In the genomic region with DNA sequence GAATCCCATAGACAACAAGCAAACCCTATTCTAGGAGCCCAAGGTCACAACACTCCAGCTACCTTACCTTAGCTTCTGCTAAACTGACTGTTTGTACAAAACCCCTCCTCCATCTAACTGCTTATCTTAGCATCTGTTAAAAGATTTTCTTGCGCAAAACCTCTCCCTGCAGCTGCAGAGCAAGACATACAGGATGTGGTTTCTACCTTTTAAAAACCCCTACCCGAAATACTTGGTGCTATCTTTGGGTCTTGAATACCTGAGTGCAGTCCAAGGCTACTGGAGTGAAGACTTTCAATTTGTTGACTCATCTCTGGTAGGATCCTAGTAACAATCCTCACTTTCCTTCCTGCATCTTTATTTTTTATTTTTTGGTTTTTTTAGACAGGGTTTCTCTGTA, we compare ENCODE assay signal across 17 mouse cellular contexts. TPM values are rescaled to one million over a fixed set of nuclear protein-coding genes. Genes with fewer than 3 reads are reported as not detected.
DNase-seq lines count a peak whose midpoint lies in the region; ATAC-seq lines count a peak whose summit lies in the region.
"Had no signal": no experiment of that assay in that cellular context is flagged by ENCODE, and none has a peak within 500 bp of the region (broad histone marks: within the 10 kb centered on the region; RNA-seq: fewer than 3 reads in every experiment).

No protein-coding gene starts in this region.

- no peaks in the 10 kb centered on the region for H3K27me3 ChIP-seq in midbrain, embryonic 16.5 days (ENCODE audit: control insufficient read depth, insufficient read depth, low read depth, low read length)
- H3K27me3 ChIP-seq in forebrain, embryonic 14.5 days (replicated peaks; ENCODE audit: control insufficient read depth, insufficient read depth, low read length): no peaks in the 10 kb centered on the region
- no peaks in the 10 kb centered on the region for H3K27me3 ChIP-seq in limb, embryonic 10.5 days (ENCODE audit: low read depth, poor library complexity, severe bottlenecking)
- H3K27me3 ChIP-seq: forebrain, embryonic 15.5 days had no signal

- no peaks in the 10 kb centered on the region for H3K9me3 ChIP-seq in midbrain, embryonic 16.5 days (replicated peaks; ENCODE audit: control insufficient read depth, low read length, poor library complexity, severe bottlenecking)
- no peaks in the 10 kb centered on the region for H3K9me3 ChIP-seq in forebrain, embryonic 14.5 days (replicated peaks; ENCODE audit: control insufficient read depth, low read length)
- H3K9me3 ChIP-seq in limb, embryonic 10.5 days (replicated peaks): no peaks in the 10 kb centered on the region
- H3K9me3 ChIP-seq: forebrain, embryonic 15.5 days; G1E had no signal

- peaks cover 4% of the 10 kb centered on the region; the same call in 1 of the 2 replicates for H3K36me3 ChIP-seq in midbrain, embryonic 16.5 days (ENCODE audit: control insufficient read depth, insufficient read depth, low read length)
- peaks cover 35% of the 10 kb centered on the region; the same call in 1 of the 2 replicates for H3K36me3 ChIP-seq in forebrain, embryonic 14.5 days (ENCODE audit: control insufficient read depth, insufficient read depth, low read length)
- H3K36me3 ChIP-seq in limb, embryonic 10.5 days: peaks cover 83% of the 10 kb centered on the region
- H3K36me3 ChIP-seq: G1E had no signal

- H3K4me2 ChIP-seq in midbrain, embryonic 16.5 days (ENCODE audit: low read length): no peak overlapping the region
- no peak overlapping the region for H3K4me2 ChIP-seq in forebrain, embryonic 14.5 days (ENCODE audit: low read length)
- H3K4me2 ChIP-seq: forebrain, embryonic 15.5 days; heart, embryonic 11.5 days; lung, embryonic 14.5 days had no signal

- ATAC-seq in common myeloid progenitor, adult 5-6 weeks (replicated peaks; ENCODE audit: low read depth, poor library complexity, severe bottlenecking): peak; percentile 62
- peak; percentile 69 for ATAC-seq in neutrophil, adult 5-6 weeks (ENCODE audit: extremely low read depth, insufficient number of reproducible peaks, low FRiP score, poor library complexity, severe bottlenecking)
- ATAC-seq in midbrain, embryonic 16.5 days: no peak
- ATAC-seq in forebrain, embryonic 14.5 days: no peak
- ATAC-seq: forebrain, embryonic 15.5 days; intestine, postnatal 0 days had no signal

- 94% methylated on average over 2 of the region's 2 CpGs for WGBS in midbrain, embryonic 16.5 days
- 91% methylated on average over 2 of the region's 2 CpGs for WGBS in forebrain, embryonic 14.5 days
- 93% methylated on average over 2 of the region's 2 CpGs for WGBS in limb, embryonic 10.5 days

- peaks cover 17% of the 10 kb centered on the region for H3K4me1 ChIP-seq in midbrain, embryonic 16.5 days (ENCODE audit: control insufficient read depth, insufficient read depth, low read length)
- peaks cover 4% of the 10 kb centered on the region for H3K4me1 ChIP-seq in forebrain, embryonic 14.5 days (ENCODE audit: control insufficient read depth, insufficient read depth, low read length)
- H3K4me1 ChIP-seq in limb, embryonic 10.5 days: peaks cover 18% of the 10 kb centered on the region

- H3K4me3 ChIP-seq in midbrain, embryonic 16.5 days (ENCODE audit: low read depth, low read length): no peak overlapping the region
- H3K4me3 ChIP-seq in forebrain, embryonic 14.5 days (ENCODE audit: low read depth, low read length): no peak overlapping the region
- no peak overlapping the region for H3K4me3 ChIP-seq in limb, embryonic 10.5 days
- H3K4me3 ChIP-seq: forebrain, embryonic 15.5 days had no signal

- intact Hi-C loops in left cerebral cortex, postnatal 14 days (cut with DNase I): no loop called here

- peak; percentile 84 for DNase-seq in A20 (ENCODE audit: low read depth, low spot score)
- DNase-seq in CD4-positive helper T cell, adult 2 months (ENCODE audit: low read depth, low spot score): peak; percentile 82
- no peak for DNase-seq in left cerebral cortex, postnatal 14 days (ENCODE audit: low spot score in 2 of 2)
- no peak for DNase-seq in forebrain, embryonic 14.5 days (ENCODE audit: low spot score)
- DNase-seq in limb, embryonic 10.5 days (ENCODE audit: low spot score): no peak
- DNase-seq: adrenal gland, postnatal 36 days; cerebellum, postnatal 10 days; kidney, postnatal 10 days; liver; lung, embryonic 14.5 days had no signal

- no peak overlapping the region for H3K9ac ChIP-seq in midbrain, embryonic 16.5 days (ENCODE audit: low read depth, low read length)
- H3K9ac ChIP-seq in forebrain, embryonic 14.5 days (ENCODE audit: low read length): no peak overlapping the region
- H3K9ac ChIP-seq: forebrain, embryonic 15.5 days; lung, embryonic 14.5 days had no signal

- H3K27ac ChIP-seq in midbrain, embryonic 16.5 days (ENCODE audit: low read length): no peak overlapping the region
- H3K27ac ChIP-seq in forebrain, embryonic 14.5 days (ENCODE audit: low read depth, low read length): no peak overlapping the region
- H3K27ac ChIP-seq in limb, embryonic 10.5 days: no peak overlapping the region
- H3K27ac ChIP-seq: forebrain, embryonic 15.5 days had no signal

RNA-seq across cellular contexts. Expression of a gene that starts 50.5 kb away (rescaled TPM):
- 27.2 and 31.3 TPM in 2 replicates for total RNA-seq in common myeloid progenitor, adult 5-6 weeks (2017)
- total RNA-seq in neutrophil, adult 5-6 weeks (2017): 46.1 and 46.4 TPM in 2 replicates
- polyA plus RNA-seq in midbrain, embryonic 16.5 days (2015; fragmentation: Nextera tagmentation; extraction: Ambion mirVana): 35.4 and 38.7 TPM in 2 replicates
- 10 to 100 TPM; 29.0 to 31.9 TPM for total RNA-seq in left cerebral cortex, postnatal 14 days (2021)
- polyA plus RNA-seq in forebrain, embryonic 14.5 days (2014; fragmentation: Nextera tagmentation; extraction: Ambion mirVana): 18.0 and 24.5 TPM in 2 replicates
- polyA plus RNA-seq in limb, embryonic 10.5 days (2016; fragmentation: Nextera tagmentation; extraction: Ambion mirVana): 25.1 and 34.8 TPM in 2 replicates
- polyA plus RNA-seq: G1E had no signal

Comparison
In these comparisons a context has a peak if more than half of its experiments do, and no peak if none do; other contexts are left out.
1. DNase-seq: peak in A20 (single experiment) and CD4-positive helper T cell, adult 2 months (single experiment); none in left cerebral cortex, postnatal 14 days (0 of 2), forebrain, embryonic 14.5 days (single experiment) and limb, embryonic 10.5 days (single experiment).
2. ATAC-seq: peak in common myeloid progenitor, adult 5-6 weeks (single experiment) and neutrophil, adult 5-6 weeks (single experiment); none in midbrain, embryonic 16.5 days (single experiment) and forebrain, embryonic 14.5 days (single experiment).